Mouse (Mus musculus) lung, postnatal 0 days (tissue): ENCODE data around the gene 4930470P17Rik. TPM values are rescaled to one million over a fixed set of nuclear protein-coding genes. Genes with fewer than 3 reads are reported as not detected.
A peak's percentile ranks its signal among the peaks of the same experiment; 100 is the strongest.
"Not testable (repeated sequence)": the region's sequence is repeated elsewhere in the genome, so short reads cannot be mapped to it uniquely, and the experiment has no call there.

Experiments
- ATAC-seq: fragments of 200-750 bp; cut with Nextera tagmentation; 2 replicates; pipeline ENCODE4 v1.8.0; 2017; ENCODE audit warnings: moderate library complexity
- DNase-seq: peaks from one replicate; pipeline ENCODE4 v3.0.0-alpha.2; 2016; ENCODE audit warnings: low spot score
- H3K27ac ChIP-seq: fragments of 300-500 bp; sonication (generic); 2 replicates; pipeline ENCODE4 v1.5.1; 2014; ENCODE audit warnings: antibody characterized with exemption, mild to moderate bottlenecking, low read length, mixed read lengths
- H3K27me3 ChIP-seq: fragments of 300-500 bp; sonication (generic); replicated peaks from 2 replicates; pipeline ENCODE4 v1.6.1; 2014; ENCODE audit warnings: low read length, mixed read lengths; ENCODE audit not compliant: insufficient read depth
- H3K36me3 ChIP-seq: fragments of 300-500 bp; sonication (generic); 2 replicates; pipeline ENCODE4 v1.6.1; 2014; ENCODE audit warnings: low read length, mixed read lengths; ENCODE audit not compliant: insufficient read depth
- H3K4me1 ChIP-seq: fragments of 300-500 bp; sonication (generic); 2 replicates; pipeline ENCODE4 v1.6.1; 2014; ENCODE audit warnings: antibody characterized with exemption, low read depth, low read length, mixed read lengths; ENCODE audit not compliant: insufficient read depth
- H3K4me2 ChIP-seq: fragments of 300-500 bp; sonication (generic); replicated peaks from 2 replicates; pipeline ENCODE4 v1.6.1; 2014; ENCODE audit warnings: low read depth, mild to moderate bottlenecking, low read length, moderate library complexity, mixed read lengths
- H3K4me3 ChIP-seq: fragments of 300-500 bp; sonication (generic); 2 replicates; pipeline ENCODE4 v1.5.1; 2014; ENCODE audit warnings: low read depth, low read length
- H3K9ac ChIP-seq: fragments of 300-500 bp; sonication (generic); replicated peaks from 2 replicates; pipeline ENCODE4 v1.6.1; 2014; ENCODE audit warnings: low read depth, mild to moderate bottlenecking
- H3K9me3 ChIP-seq: fragments of 300-500 bp; sonication (generic); 2 replicates; pipeline ENCODE4 v1.6.1; 2016; ENCODE audit warnings: low read length, mixed read lengths
- CTCF ChIP-seq: IDR thresholded peaks from 2 replicates; pipeline ENCODE4 v1.5.1; 2016; ENCODE audit warnings: antibody characterized with exemption, mild to moderate bottlenecking
- EP300 ChIP-seq: IDR thresholded peaks from 2 replicates; pipeline ENCODE4 v1.6.1; 2016; ENCODE audit warnings: antibody characterized with exemption, mild to moderate bottlenecking, control low read depth
- WGBS: fragments of 180-500 bp; shearing (Covaris S2); extraction: QIAGEN DNeasy Blood & Tissue Kit; methylation state at CpG from one replicate; pipeline ENCODE4 v1.1.7; 2014; 5-methylcytosine and 5-hydroxymethylcytosine counted together
- polyA plus RNA-seq: library from polyadenylated mRNA; unstranded; fragments of >200 nt; fragmentation: Nextera tagmentation; extraction: Ambion mirVana; gene quantifications from 2 replicates; pipeline ENCODE4 v1.2.1, GENCODE M21; 2015

Gene 4930470P17Rik
- polyA plus RNA-seq, 1 experiment from 2014 or later, result not detected

- Histone ChIP-seq H3K27me3 (no peaks in the 10 kb centered on the region), H3K27ac (no peak overlapping the region), H3K4me1 (no peaks in the 10 kb centered on the region), H3K36me3 (no peaks in the 10 kb centered on the region), H3K4me3 (no peak overlapping the region), H3K4me2 (no peak overlapping the region), H3K9ac (no peak overlapping the region), H3K9me3 (no peaks in the 10 kb centered on the region)
- DNase-seq (no peak), ATAC-seq (no peak)
- WGBS, result 94% methylated on average over 2 of the region's 2 CpGs
- no peak for TF ChIP-seq CTCF
- no peak for TF ChIP-seq EP300
These were observed 31.3 kb upstream of the 4930470P17Rik start for GRCm38 (mm10) chr2:170632998-170633622.

GRCm38 (mm10) chr2:170632386-170632785, 30.6 kb upstream of the 4930470P17Rik start:
- Histone ChIP-seq H3K27ac (no peak overlapping the region), H3K4me1 (no peaks in the 10 kb centered on the region), H3K4me3 (no peak overlapping the region), H3K9me3 (no peaks in the 10 kb centered on the region), H3K9ac (no peak overlapping the region), H3K27me3 (no peaks in the 10 kb centered on the region), H3K4me2 (no peak overlapping the region), H3K36me3 (no peaks in the 10 kb centered on the region)
- ATAC-seq (no peak), DNase-seq (no peak)
- TF ChIP-seq CTCF (no peak), EP300 (no peak)

- DNase-seq (no peak), ATAC-seq (no peak)
- H3K4me2 ChIP-seq, result no peak overlapping the region
- H3K27me3 ChIP-seq, result no peaks in the 10 kb centered on the region
- H3K4me3 ChIP-seq, result no peak overlapping the region
- no peaks in the 10 kb centered on the region for H3K9me3 ChIP-seq
- H3K36me3 ChIP-seq, result no peaks in the 10 kb centered on the region
- H3K9ac ChIP-seq, result no peak overlapping the region
- H3K4me1 ChIP-seq, result no peaks in the 10 kb centered on the region
- TF ChIP-seq EP300 (no peak), CTCF (peak; percentile 27)
- H3K27ac ChIP-seq, result no peak overlapping the region
- WGBS, result 95% methylated on average over 1 of the region's 1 CpGs
These were observed 29.6 kb upstream of the 4930470P17Rik start for GRCm38 (mm10) chr2:170631375-170631774.

GRCm38 (mm10) chr2:170630553-170630952, 28.7 kb upstream of the 4930470P17Rik start:
- no peak overlapping the region for H3K9ac ChIP-seq
- H3K27me3 ChIP-seq, result no peaks in the 10 kb centered on the region
- TF ChIP-seq CTCF (no peak), EP300 (no peak)
- ATAC-seq (no peak), DNase-seq (no peak)
- WGBS, result 70% methylated on average over 11 of the region's 11 CpGs
- no peaks in the 10 kb centered on the region for H3K9me3 ChIP-seq
- no peak overlapping the region for H3K4me3 ChIP-seq
- no peaks in the 10 kb centered on the region for H3K4me1 ChIP-seq
- no peaks in the 10 kb centered on the region for H3K36me3 ChIP-seq
- H3K27ac ChIP-seq, result no peak overlapping the region
- H3K4me2 ChIP-seq, result no peak overlapping the region

- not testable (repeated sequence) for H3K9me3 ChIP-seq, H3K4me2 ChIP-seq, H3K36me3 ChIP-seq, H3K27me3 ChIP-seq, H3K27ac ChIP-seq, H3K4me1 ChIP-seq, ATAC-seq, DNase-seq, H3K4me3 ChIP-seq, H3K9ac ChIP-seq
- WGBS, result 82% methylated on average over 11 of the region's 11 CpGs
These were observed 26.2 kb upstream of the 4930470P17Rik start for GRCm38 (mm10) chr2:170627991-170628390.

- H3K4me2 ChIP-seq, ATAC-seq, H3K4me3 ChIP-seq, H3K27me3 ChIP-seq, H3K27ac ChIP-seq, H3K4me1 ChIP-seq, H3K9me3 ChIP-seq, H3K9ac ChIP-seq, H3K36me3 ChIP-seq, DNase-seq: not testable (repeated sequence)
- WGBS, result 55% methylated on average over 1 of the region's 1 CpGs
These were observed 22.5 kb upstream of the 4930470P17Rik start for GRCm38 (mm10) chr2:170624201-170624880.
